Mouse (Mus musculus) heart, embryonic 12.5 days (tissue): ENCODE measurements around the gene Tspan18. TPM values are rescaled to one million over a fixed set of nuclear protein-coding genes. Genes with fewer than 3 reads are reported as not detected.
A peak's percentile ranks its signal among the peaks of the same experiment; 100 is the strongest.

Source experiments
- ATAC-seq: fragments of 200-750 bp; cut with Nextera tagmentation; 2 replicates; pipeline ENCODE4 v1.8.0; 2017; ENCODE audit warnings: moderate TSS enrichment, moderate library complexity; ENCODE audit not compliant: insufficient number of reproducible peaks, low FRiP score
- H3K27ac ChIP-seq: fragments of 300-500 bp; sonication (generic); 2 replicates; pipeline ENCODE4 v1.5.1; 2016; ENCODE audit warnings: mild to moderate bottlenecking, moderate library complexity; ENCODE audit not compliant: poor library complexity, severe bottlenecking
- H3K27me3 ChIP-seq: fragments of 300-500 bp; sonication (generic); replicated peaks from 2 replicates; pipeline ENCODE4 v1.6.1; 2016; ENCODE audit warnings: mild to moderate bottlenecking, moderate library complexity
- H3K36me3 ChIP-seq: fragments of 300-500 bp; sonication (generic); 2 replicates; pipeline ENCODE4 v1.6.1; 2016; ENCODE audit warnings: mild to moderate bottlenecking, moderate library complexity
- H3K4me1 ChIP-seq: fragments of 300-500 bp; sonication (generic); replicated peaks from 2 replicates; pipeline ENCODE4 v1.6.1; 2016; ENCODE audit warnings: mild to moderate bottlenecking
- H3K4me2 ChIP-seq: fragments of 300-500 bp; sonication (generic); 2 replicates; pipeline ENCODE4 v1.6.1; 2016; ENCODE audit warnings: mild to moderate bottlenecking, moderate library complexity
- H3K4me3 ChIP-seq: fragments of 300-500 bp; sonication (generic); 2 replicates; pipeline ENCODE4 v1.5.1; 2016; ENCODE audit warnings: mild to moderate bottlenecking
- H3K9ac ChIP-seq: fragments of 300-500 bp; sonication (generic); 2 replicates; pipeline ENCODE4 v1.6.1; 2016; ENCODE audit warnings: mild to moderate bottlenecking, moderate library complexity
- H3K9me3 ChIP-seq: fragments of 300-500 bp; sonication (generic); replicated peaks from 2 replicates; pipeline ENCODE4 v1.6.1; 2016; ENCODE audit warnings: mild to moderate bottlenecking, moderate library complexity
- WGBS: fragments of 180-500 bp; shearing (Covaris S2); methylation state at CpG from one replicate; pipeline ENCODE4 v1.1.7; 2016; 5-methylcytosine and 5-hydroxymethylcytosine counted together
- polyA plus RNA-seq: library from polyadenylated mRNA; unstranded; fragments of >200 nt; fragmentation: Nextera tagmentation; extraction: Ambion mirVana; gene quantifications from 2 replicates; pipeline ENCODE4 v1.2.1, GENCODE M21; 2016

The Tspan18 gene
- polyA plus RNA-seq, 1 experiment from 2014 or later = 58.5 TPM

- Histone ChIP-seq H3K4me1 (peaks cover 26% of the 10 kb centered on the region), H3K27me3 (peaks cover 76% of the 10 kb centered on the region), H3K27ac (no peak overlapping the region), H3K4me3 (no peak overlapping the region), H3K9me3 (no peaks in the 10 kb centered on the region), H3K4me2 (peak overlapping the region; percentile 71; the same call in 1 of the 2 replicates), H3K9ac (no peak overlapping the region), H3K36me3 (no peaks in the 10 kb centered on the region)
- no peak for ATAC-seq
- WGBS = 63% methylated on average over 5 of the region's 5 CpGs
Measured at GRCm38 (mm10) chr2:93179603-93180002, 154.7 kb downstream of the Tspan18 start.

DNA sequence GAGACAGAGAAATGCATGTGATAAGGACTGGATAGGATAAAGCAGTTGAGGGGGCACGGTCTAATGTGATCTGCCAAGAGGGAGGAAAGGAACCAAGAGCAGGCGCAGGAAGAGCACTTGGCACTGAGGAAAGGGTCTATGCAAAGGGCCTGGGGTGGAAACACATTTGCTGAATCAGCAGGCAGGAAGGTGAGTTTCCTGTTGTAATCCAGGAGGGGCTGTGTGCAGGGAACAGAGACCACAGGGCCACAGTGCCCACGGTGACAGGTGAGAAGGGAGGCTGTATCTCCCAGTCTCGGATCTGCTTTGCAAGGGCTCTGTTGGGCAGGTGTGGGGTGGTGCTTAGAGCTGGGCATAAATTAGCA is 156.0 kb downstream of the Tspan18 start:
- H3K4me1 ChIP-seq = peaks cover 32% of the 10 kb centered on the region

GRCm38 (mm10) chr2:93177668-93178312 is 156.5 kb downstream of the Tspan18 start:
- no peak overlapping the region for H3K4me3 ChIP-seq
- H3K36me3 ChIP-seq = no peaks in the 10 kb centered on the region
- no peak overlapping the region for H3K4me2 ChIP-seq
- H3K9me3 ChIP-seq = no peaks in the 10 kb centered on the region
- H3K4me1 ChIP-seq = peaks cover 31% of the 10 kb centered on the region
- ATAC-seq = no peak
- WGBS = 81% methylated on average over 20 of the region's 20 CpGs
- H3K27me3 ChIP-seq = peaks cover 80% of the 10 kb centered on the region
- H3K27ac ChIP-seq = no peak overlapping the region
- H3K9ac ChIP-seq = no peak overlapping the region

More for the DNA sequence above, 156.0 kb downstream of the Tspan18 start:
- H3K36me3 ChIP-seq = no peaks in the 10 kb centered on the region
- H3K9me3 ChIP-seq = no peaks in the 10 kb centered on the region
- 71% methylated on average over 4 of the region's 4 CpGs for WGBS
- no peak overlapping the region for H3K27ac ChIP-seq
- ATAC-seq = no peak
- no peak overlapping the region for H3K4me2 ChIP-seq
- H3K9ac ChIP-seq = no peak overlapping the region
- peaks cover 80% of the 10 kb centered on the region for H3K27me3 ChIP-seq
- H3K4me3 ChIP-seq = no peak overlapping the region

DNA sequence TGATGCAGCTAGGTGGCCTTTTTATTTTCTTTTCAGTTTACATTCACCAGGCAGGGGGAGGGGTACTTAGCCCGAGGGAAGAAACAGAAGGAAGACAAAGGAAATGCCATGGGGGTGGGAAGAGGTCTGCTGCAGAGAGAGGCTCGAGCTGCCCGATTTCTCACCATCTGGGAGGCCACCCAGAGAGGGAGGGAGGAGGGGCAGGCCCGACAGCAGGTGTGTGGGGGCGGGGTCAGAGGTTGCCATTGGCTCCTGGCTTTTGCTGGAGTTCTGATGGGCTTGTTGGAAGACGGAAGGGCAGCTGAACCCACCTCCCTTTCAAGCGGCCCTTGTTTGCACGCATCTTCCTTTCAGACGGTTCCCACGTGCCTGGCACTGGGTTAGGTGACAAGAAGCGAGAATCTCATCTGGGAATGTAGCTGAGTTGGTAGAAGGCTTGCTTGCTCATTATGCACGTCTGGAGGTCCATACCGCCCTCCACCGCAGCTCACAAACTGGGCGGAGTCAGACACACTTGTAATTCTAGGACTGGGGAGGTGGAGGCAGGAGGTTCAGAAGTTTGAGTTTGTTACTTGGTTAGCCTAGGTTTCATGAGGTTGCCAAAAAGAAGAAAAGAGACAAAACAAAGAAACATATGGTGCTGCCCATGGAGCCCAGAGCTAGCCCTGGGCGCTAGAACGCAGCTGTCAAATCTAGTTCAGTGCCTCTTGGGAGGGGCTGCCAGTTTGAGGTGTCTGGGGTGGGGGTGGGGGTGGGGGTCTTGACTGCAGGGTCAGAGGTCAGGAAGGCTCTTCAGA is 157.2 kb downstream of the Tspan18 start:
- Histone ChIP-seq H3K36me3 (no peaks in the 10 kb centered on the region), H3K4me1 (peaks cover 30% of the 10 kb centered on the region), H3K9ac (no peak overlapping the region), H3K27me3 (peaks cover 77% of the 10 kb centered on the region), H3K4me3 (no peak overlapping the region), H3K9me3 (no peaks in the 10 kb centered on the region), H3K4me2 (peak overlapping the region; percentile 38), H3K27ac (no peak overlapping the region)
- WGBS = 8% methylated on average over 17 of the region's 17 CpGs
- no peak for ATAC-seq

DNA sequence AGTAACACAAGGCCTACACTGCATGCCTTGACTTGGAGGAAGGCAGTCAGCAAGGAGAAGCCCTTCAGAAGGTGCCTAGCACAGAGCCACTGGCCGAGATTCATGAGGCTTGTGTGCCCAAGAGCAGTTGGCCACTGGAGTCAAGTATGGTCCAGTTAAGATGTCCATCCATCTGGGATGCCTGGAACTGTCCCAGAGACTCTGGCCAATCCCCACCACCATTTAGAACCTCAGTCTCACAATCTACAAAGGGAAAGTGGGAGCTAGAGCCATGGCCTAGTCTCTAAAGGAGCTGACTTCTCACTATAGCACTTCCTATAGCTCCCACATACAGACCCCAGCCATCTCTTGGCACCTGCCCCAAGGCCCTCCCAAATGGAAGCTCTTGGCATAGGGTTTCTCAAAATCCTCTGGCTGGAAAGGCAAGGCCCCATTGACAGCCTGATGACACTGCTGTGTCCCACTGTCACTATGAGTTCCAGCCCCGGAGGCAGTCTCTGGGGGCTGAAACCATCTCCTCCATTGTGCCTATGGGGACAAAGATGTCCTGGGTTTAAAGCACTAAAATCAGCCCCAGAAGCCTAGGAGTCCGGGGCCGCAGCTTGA is 158.0 kb downstream of the Tspan18 start:
- no peak overlapping the region for H3K4me2 ChIP-seq
- WGBS = 37% methylated on average over 4 of the region's 4 CpGs
- no peak overlapping the region for H3K4me3 ChIP-seq
- H3K9ac ChIP-seq = no peak overlapping the region
- no peaks in the 10 kb centered on the region for H3K9me3 ChIP-seq
- ATAC-seq = no peak
- H3K36me3 ChIP-seq = no peaks in the 10 kb centered on the region
- H3K27ac ChIP-seq = no peak overlapping the region
- peaks cover 30% of the 10 kb centered on the region for H3K4me1 ChIP-seq
- H3K27me3 ChIP-seq = peaks cover 76% of the 10 kb centered on the region

DNA sequence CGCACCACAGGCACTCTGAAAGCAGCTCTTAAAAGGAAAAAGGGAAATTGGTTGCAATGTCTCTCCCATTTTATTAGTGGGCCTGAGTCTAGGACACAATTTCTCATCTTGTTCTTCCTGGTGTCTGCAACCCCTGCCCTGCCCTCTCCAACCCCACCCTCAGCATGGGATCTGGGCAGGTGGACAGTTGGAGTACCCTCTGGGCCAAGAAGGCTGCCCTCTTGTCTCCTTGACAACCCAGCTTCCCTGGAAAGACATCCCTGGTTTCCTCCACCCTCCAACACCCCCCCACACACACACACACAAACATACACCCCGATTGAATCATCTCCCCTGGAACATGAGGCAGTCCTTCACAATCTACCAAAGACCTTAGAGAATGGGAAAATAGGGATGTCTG is 158.6 kb downstream of the Tspan18 start:
- Histone ChIP-seq H3K9ac (no peak overlapping the region), H3K4me1 (peaks cover 30% of the 10 kb centered on the region), H3K27me3 (peaks cover 75% of the 10 kb centered on the region), H3K36me3 (no peaks in the 10 kb centered on the region), H3K4me2 (no peak overlapping the region), H3K27ac (no peak overlapping the region), H3K9me3 (no peaks in the 10 kb centered on the region), H3K4me3 (no peak overlapping the region)
- 68% methylated on average over 2 of the region's 2 CpGs for WGBS
- ATAC-seq = no peak

DNA sequence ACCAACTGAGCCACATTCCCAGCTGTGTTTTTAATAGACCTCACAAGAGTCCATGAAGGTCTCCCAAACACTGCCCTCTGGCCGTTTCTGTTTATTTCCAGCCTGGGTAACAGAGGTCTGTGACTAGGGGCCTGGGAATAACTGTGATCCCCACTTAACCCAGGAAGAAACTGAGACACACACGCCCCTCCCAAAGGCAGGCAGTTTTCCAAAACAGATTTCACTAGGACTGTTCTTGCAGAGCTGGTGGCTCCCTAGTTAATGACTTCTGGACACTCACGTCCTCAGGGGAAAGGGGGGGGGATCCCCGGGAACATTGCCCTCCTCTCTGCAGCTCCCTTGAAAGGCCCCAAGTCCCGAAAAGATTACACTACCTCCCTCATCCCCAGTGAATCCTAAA is 159.0 kb downstream of the Tspan18 start:
- WGBS = 35% methylated on average over 5 of the region's 5 CpGs
- no peak for ATAC-seq

DNA sequence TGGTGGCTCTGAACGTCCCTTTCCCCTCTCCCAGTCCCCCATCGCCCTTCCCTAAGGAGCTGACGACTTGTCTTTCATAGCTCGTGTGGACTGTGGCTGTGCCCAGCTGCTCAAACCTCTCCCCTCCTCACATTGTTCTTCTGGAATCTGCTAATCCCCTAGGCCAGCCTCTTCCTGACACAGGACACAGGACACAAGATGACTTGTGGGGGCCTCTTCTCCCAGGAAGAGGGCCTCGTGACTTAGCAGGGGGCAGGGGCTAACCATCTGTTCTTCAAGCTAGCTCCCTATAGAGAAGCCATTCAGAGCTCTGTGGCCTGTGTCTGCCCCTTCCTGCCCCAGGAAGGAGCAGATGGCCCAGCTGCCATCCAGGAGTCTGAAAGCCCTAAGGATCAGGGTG is 160.1 kb downstream of the Tspan18 start:
- ATAC-seq = no peak
- WGBS = 23% methylated on average over 5 of the region's 5 CpGs
- Histone ChIP-seq H3K36me3 (no peaks in the 10 kb centered on the region), H3K27ac (no peak overlapping the region), H3K27me3 (peaks cover 72% of the 10 kb centered on the region), H3K9me3 (no peaks in the 10 kb centered on the region), H3K9ac (no peak overlapping the region), H3K4me3 (no peak overlapping the region), H3K4me1 (peaks cover 21% of the 10 kb centered on the region), H3K4me2 (no peak overlapping the region)

More for the DNA sequence above, 159.0 kb downstream of the Tspan18 start:
- Histone ChIP-seq H3K4me3 (no peak overlapping the region), H3K36me3 (no peaks in the 10 kb centered on the region), H3K9me3 (no peaks in the 10 kb centered on the region), H3K27ac (no peak overlapping the region), H3K27me3 (peaks cover 75% of the 10 kb centered on the region), H3K9ac (no peak overlapping the region), H3K4me1 (peaks cover 26% of the 10 kb centered on the region), H3K4me2 (no peak overlapping the region)

DNA sequence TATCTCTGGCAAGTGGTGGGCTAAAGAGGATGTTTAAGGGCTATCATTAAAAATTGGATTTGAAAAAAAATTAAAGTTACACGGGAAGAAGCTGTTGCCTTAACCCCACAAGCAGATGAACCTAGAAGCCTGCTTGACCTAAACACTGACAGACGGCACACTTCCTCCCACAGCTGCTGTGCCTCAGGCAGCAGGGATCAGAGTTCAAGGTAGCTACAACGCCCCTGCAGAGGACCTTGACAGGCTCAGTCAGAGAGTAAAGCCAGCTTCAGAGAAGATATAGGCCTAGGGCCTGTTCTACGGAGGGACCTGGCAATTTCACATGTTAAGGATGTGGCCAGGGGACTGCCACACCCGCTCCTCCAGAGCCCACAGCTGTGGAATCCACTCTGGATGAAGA is 161.8 kb downstream of the Tspan18 start:
- Histone ChIP-seq H3K9ac (no peak overlapping the region), H3K36me3 (no peaks in the 10 kb centered on the region), H3K27me3 (peaks cover 55% of the 10 kb centered on the region), H3K27ac (no peak overlapping the region), H3K4me1 (peaks cover 20% of the 10 kb centered on the region), H3K4me2 (no peak overlapping the region), H3K4me3 (no peak overlapping the region), H3K9me3 (no peaks in the 10 kb centered on the region)
- ATAC-seq = no peak
- WGBS = 53% methylated on average over 5 of the region's 5 CpGs

DNA sequence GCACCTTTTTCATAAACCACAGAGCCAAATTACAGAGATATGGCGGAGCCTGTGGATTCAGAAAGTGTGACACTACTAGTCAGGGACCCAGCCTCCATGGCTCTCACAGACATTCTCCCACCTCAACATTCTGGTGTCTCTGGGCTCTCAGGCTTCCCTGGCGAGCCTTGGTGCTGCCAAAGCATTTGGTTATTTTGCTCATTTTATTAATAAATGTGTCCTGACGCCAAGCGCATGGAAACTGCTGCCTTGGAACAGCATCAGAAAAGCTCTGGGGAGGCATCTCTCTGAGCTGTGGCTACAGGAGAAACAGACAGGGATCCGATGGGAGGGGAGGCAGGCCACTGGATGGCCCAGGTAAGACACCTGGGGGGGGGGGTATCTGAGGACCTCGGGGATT is 162.4 kb downstream of the Tspan18 start:
- WGBS = 72% methylated on average over 6 of the region's 6 CpGs
- Histone ChIP-seq H3K4me1 (peaks cover 15% of the 10 kb centered on the region), H3K27me3 (peaks cover 50% of the 10 kb centered on the region), H3K9me3 (no peaks in the 10 kb centered on the region), H3K9ac (no peak overlapping the region), H3K4me2 (no peak overlapping the region), H3K27ac (no peak overlapping the region), H3K4me3 (no peak overlapping the region), H3K36me3 (no peaks in the 10 kb centered on the region)
- ATAC-seq = no peak

- no peak overlapping the region for H3K27ac ChIP-seq
- peaks cover 19% of the 10 kb centered on the region; the same call in 1 of the 2 replicates for H3K4me1 ChIP-seq
- 85% methylated on average over 5 of the region's 5 CpGs for WGBS
- H3K9me3 ChIP-seq = no peaks in the 10 kb centered on the region
- no peak for ATAC-seq
- H3K27me3 ChIP-seq = peaks cover 40% of the 10 kb centered on the region
- H3K9ac ChIP-seq = no peak overlapping the region
- no peak overlapping the region for H3K4me3 ChIP-seq
- H3K4me2 ChIP-seq = no peak overlapping the region
- H3K36me3 ChIP-seq = no peaks in the 10 kb centered on the region
Measured at GRCm38 (mm10) chr2:93170845-93171200, 163.5 kb downstream of the Tspan18 start.
